Mouse (Mus musculus) mammary gland, adult 2 months (tissue): ENCODE results near the gene Gp5. TPM values are rescaled to one million over a fixed set of nuclear protein-coding genes. Genes with fewer than 3 reads are reported as not detected.

ENCODE experiments used
- polyA plus RNA-seq: library from polyadenylated mRNA; depleted of rRNA; stranded (reverse); fragments of >200 nt; gene quantifications from 2 replicates; pipeline ENCODE4 v1.2.3, GENCODE M21; 2012; ENCODE audit warnings: low replicate concordance; rRNA removed

Gp5 gene
- 0.75 and 2.0 TPM in 2 replicates for polyA plus RNA-seq

GRCm38 (mm10) chr16:30310647-30311046 lies at the start of gene Gp5:
Gp5 (minus strand) TSS chr16:30310779.

GRCm38 (mm10) chr16:30282844-30283495 lies 27.6 kb downstream of the Gp5 start, which contains the start of gene Lrrc15:
Lrrc15 (minus strand) TSS chr16:30283256.

GRCm38 (mm10) chr16:30267359-30267758 lies 43.2 kb downstream of the Gp5 start, which contains the start of gene Cpn2:
Cpn2 (minus strand) TSS chr16:30267499.

Other genes with a start within 250 kb of the Gp5 start
- gene Hes1, start 246.4 kb downstream of the Gp5 start, polyA plus RNA-seq: 53.6 and 259 TPM in 2 replicates
- gene Cpn2, start 43.3 kb downstream of the Gp5 start, polyA plus RNA-seq: 1.1 and 2.4 TPM in 2 replicates
- 4.2 and 5.7 TPM in 2 replicates for gene Lrrc15, start 27.5 kb downstream of the Gp5 start, polyA plus RNA-seq
- gene Atp13a3, start 95.2 kb upstream of the Gp5 start, polyA plus RNA-seq: 44.3 and 53.0 TPM in 2 replicates
- 8.6 and 8.9 TPM in 2 replicates for gene Tmem44, start 240.1 kb upstream of the Gp5 start, polyA plus RNA-seq